ENCODE assay signal across 13 mouse cellular contexts in the genomic region with DNA sequence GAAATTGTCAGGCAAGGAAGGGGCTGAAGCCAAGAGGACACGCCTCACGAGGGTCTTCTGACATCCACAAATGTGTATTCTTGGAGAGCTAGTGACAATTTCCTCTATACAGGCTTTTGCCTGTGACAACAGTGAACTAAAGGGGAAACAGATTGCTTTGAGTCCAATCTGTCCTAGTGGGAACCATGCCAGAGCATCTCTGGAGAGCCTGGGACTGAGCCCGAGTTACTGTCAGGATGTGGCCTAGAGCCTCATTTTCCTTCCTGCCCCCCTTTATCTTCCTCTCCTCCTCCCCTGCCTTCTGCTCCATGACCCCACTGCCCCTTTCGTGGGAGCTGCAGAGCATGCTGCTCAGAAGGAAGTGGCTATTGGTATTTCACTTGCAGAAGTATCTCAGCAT. TPM values are rescaled to one million over a fixed set of nuclear protein-coding genes. Genes with fewer than 3 reads are reported as not detected.
DNase-seq lines count a peak whose midpoint lies in the region; ATAC-seq and TF ChIP-seq lines count a peak whose summit lies in the region.
"Had no signal": no experiment of that assay in that cellular context is flagged by ENCODE, and none has a peak within 500 bp of the region (broad histone marks: within the 10 kb centered on the region; RNA-seq: fewer than 3 reads in every experiment).

No protein-coding gene starts in this region.

- H3K36me3 ChIP-seq in lung, embryonic 14.5 days (ENCODE audit: insufficient read depth), result no peaks in the 10 kb centered on the region
- no peaks in the 10 kb centered on the region for H3K36me3 ChIP-seq in hindbrain, embryonic 13.5 days
- H3K36me3 ChIP-seq: liver, embryonic 13.5 days had no signal

- H3K9ac ChIP-seq in lung, embryonic 14.5 days, result no peak overlapping the region
- H3K9ac ChIP-seq in hindbrain, embryonic 13.5 days, result no peak overlapping the region
- H3K9ac ChIP-seq: liver, embryonic 13.5 days had no signal

- H3K4me1 ChIP-seq in lung, embryonic 14.5 days (ENCODE audit: insufficient read depth), result no peaks in the 10 kb centered on the region
- H3K4me1 ChIP-seq in hindbrain, embryonic 13.5 days (replicated peaks), result no peaks in the 10 kb centered on the region
- H3K4me1 ChIP-seq: liver, embryonic 13.5 days had no signal

- TF ChIP-seq CTCF in lung, embryonic 14.5 days (IDR thresholded peaks at IDR 0.05; ENCODE audit: low read depth), result no peak

- H3K27me3 ChIP-seq in lung, embryonic 14.5 days (ENCODE audit: insufficient read depth, low read length), result 0 out of 2 replicates have a peak, but pooled peaks cover 2% of the 10 kb centered on the region
- H3K27me3 ChIP-seq in hindbrain, embryonic 13.5 days, result peaks cover 48% of the 10 kb centered on the region

- intact Hi-C loops in heart, postnatal 25 days (cut with DNase I), result no loop called here

- H3K4me2 ChIP-seq in lung, embryonic 14.5 days, result no peak overlapping the region
- H3K4me2 ChIP-seq in hindbrain, embryonic 13.5 days, result no peak overlapping the region
- H3K4me2 ChIP-seq: liver, embryonic 13.5 days had no signal

- no peak for ATAC-seq in lung, embryonic 14.5 days (ENCODE audit: insufficient read depth)
- ATAC-seq in hindbrain, embryonic 13.5 days (ENCODE audit: low FRiP score), result no peak
- ATAC-seq: CD4-positive, CD25-positive, alpha-beta regulatory T cell, adult 4 months; Patski had no signal

- no peaks in the 10 kb centered on the region for H3K9me3 ChIP-seq in lung, embryonic 14.5 days (ENCODE audit: low read depth, low read length)
- no peaks in the 10 kb centered on the region for H3K9me3 ChIP-seq in hindbrain, embryonic 13.5 days
- H3K9me3 ChIP-seq: liver, embryonic 13.5 days; megakaryocyte, embryonic 14.5 days had no signal

- 32% methylated on average over 4 of the region's 4 CpGs for WGBS in lung, embryonic 14.5 days
- 58% methylated on average over 4 of the region's 4 CpGs for WGBS in hindbrain, embryonic 13.5 days

- no peak overlapping the region for H3K27ac ChIP-seq in lung, embryonic 14.5 days (ENCODE audit: low read depth)
- no peak overlapping the region for H3K27ac ChIP-seq in hindbrain, embryonic 13.5 days
- H3K27ac ChIP-seq: liver, embryonic 13.5 days had no signal

- no peak overlapping the region for H3K4me3 ChIP-seq in lung, embryonic 14.5 days (ENCODE audit: low read depth, low read length)
- no peak overlapping the region for H3K4me3 ChIP-seq in hindbrain, embryonic 13.5 days
- H3K4me3 ChIP-seq: liver, embryonic 13.5 days; megakaryocyte, embryonic 14.5 days had no signal

- DNase-seq in heart, adult 8-10 months (ENCODE audit: low spot score), result peak; percentile 16
- DNase-seq in heart, postnatal 25 days (ENCODE audit: low spot score), result no peak
- DNase-seq in lung, embryonic 14.5 days, result peak; percentile 48
- DNase-seq in lung, adult 18-20 months, result no peak
- peak; percentile 79 for DNase-seq in cerebellum, adult 8-10 months
- DNase-seq in heart, postnatal 4 days, result peak; percentile 24
- no peak for DNase-seq in gastrocnemius, postnatal 25 days
- DNase-seq: adrenal gland, postnatal 25 days; liver, embryonic 13.5 days had no signal

RNA-seq across cellular contexts. Expression of a gene that starts 49.2 kb away (rescaled TPM):
- total RNA-seq in heart, adult 8-10 months (2022), result 1 to 10 TPM; 3.2 to 4.3 (median 3.8) TPM
- 1 to 10 TPM; 3.3 to 3.4 TPM for total RNA-seq in heart, postnatal 25 days (2021)
- polyA plus RNA-seq in lung, embryonic 14.5 days (2014; fragmentation: Nextera tagmentation; extraction: Ambion mirVana), result 7.3 and 8.4 TPM in 2 replicates
- 1 to 10 TPM; 7.8 to 8.4 TPM for total RNA-seq in heart, postnatal 4 days (2021)
- 5.2 and 7.1 TPM in 2 replicates for polyA plus RNA-seq in hindbrain, embryonic 13.5 days (2015; fragmentation: Nextera tagmentation; extraction: Ambion mirVana)
- 1 to 10 TPM; 2.0 to 3.6 TPM for total RNA-seq in gastrocnemius, postnatal 25 days (2021)

Comparison
In these comparisons a context has a peak if more than half of its experiments do, and no peak if none do; other contexts are left out.
1. DNase-seq: peak in heart, adult 8-10 months (single experiment), lung, embryonic 14.5 days (single experiment), cerebellum, adult 8-10 months (single experiment) and heart, postnatal 4 days (single experiment); none in heart, postnatal 25 days (single experiment), lung, adult 18-20 months (0 of 2) and gastrocnemius, postnatal 25 days (single experiment).